Mouse (Mus musculus) embryonic fibroblast, embryonic 13.5 days (primary cell): ENCODE measurements around the gene Bloc1s3.

Source experiments
- CTCF ChIP-seq: IDR thresholded peaks from 2 replicates; pipeline ENCODE4 v1.5.1; 2011; ENCODE audit warnings: mild to moderate bottlenecking, control low read depth, low read length, moderate library complexity, borderline replicate concordance; ENCODE audit not compliant: insufficient read depth
- POLR2A ChIP-seq: IDR thresholded peaks from 2 replicates; pipeline ENCODE4 v1.6.1; 2011; ENCODE audit warnings: low read depth, mild to moderate bottlenecking, control low read depth, low read length, moderate library complexity

DNA sequence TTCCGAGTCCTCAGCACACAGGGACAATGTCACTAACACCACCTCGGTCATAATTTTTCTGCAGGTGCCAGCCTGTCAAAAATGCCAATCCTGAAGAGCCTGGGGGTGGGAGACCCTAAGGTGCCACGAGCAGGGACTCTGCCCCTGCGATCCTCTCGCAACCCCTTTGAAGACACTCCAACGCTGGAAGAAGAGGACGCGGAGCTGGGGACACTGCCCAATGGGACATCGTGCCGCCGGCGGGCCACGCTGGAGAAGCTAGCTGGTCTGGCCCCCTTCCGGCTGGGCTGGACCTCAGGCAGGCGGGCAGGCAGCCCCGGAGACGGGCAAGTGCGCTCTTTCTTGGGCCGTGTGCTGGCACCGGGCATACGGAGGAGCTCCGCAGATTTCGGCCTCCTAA is 38.8 kb downstream of the Bloc1s3 start:
- no peak for TF ChIP-seq CTCF
- TF ChIP-seq POLR2A, result no peak
